Mouse (Mus musculus) spleen, postnatal 4 days (tissue): ENCODE results near the gene Krt20.

Source experiments
- DNase-seq, 2 experiments: peaks; one replicate each; pipeline ENCODE4 v3.0.0; 2022; ENCODE audit warnings: low spot score in 2 of 2

Krt20 gene

DNA sequence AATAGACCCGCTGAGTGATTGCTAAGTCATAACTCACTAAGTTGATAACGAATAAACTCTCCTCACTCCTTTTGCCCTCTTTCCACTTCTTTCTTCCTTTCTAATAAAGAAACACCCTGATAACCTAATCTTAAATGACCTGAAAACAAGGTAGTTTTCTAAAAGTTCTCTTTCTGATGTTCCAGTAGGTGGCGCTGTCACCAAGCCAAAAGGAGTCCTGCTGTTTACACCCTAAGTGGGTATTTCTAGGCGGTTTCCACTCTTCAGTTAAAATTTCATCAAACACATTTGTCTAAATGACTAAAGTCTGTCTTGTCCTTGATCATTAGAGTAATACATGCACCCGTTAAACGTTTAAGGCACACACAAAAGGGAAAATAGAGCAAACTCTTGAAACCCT, 24.7 kb downstream of the Krt20 start:
- DNase-seq = no peak

DNA sequence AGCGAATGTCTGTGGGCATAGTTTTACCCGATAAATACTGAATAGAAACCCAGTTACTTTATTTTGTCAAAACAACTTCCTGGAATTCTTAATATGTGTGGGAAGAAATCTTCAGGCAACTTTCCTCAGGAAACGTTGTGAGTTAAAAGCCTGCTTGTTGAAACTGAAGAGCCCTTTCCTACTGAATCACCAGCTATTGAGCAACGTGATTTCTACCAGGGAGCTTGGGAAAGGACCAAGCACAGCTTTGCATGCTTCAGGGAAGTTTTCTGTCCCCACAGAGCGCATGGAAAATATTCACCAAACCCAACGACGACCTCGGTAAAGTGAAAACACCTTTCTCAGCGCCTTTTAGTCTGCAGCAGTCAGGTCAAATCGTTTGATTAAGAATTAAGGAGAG, 31.8 kb downstream of the Krt20 start:
- DNase-seq = no peak

DNA sequence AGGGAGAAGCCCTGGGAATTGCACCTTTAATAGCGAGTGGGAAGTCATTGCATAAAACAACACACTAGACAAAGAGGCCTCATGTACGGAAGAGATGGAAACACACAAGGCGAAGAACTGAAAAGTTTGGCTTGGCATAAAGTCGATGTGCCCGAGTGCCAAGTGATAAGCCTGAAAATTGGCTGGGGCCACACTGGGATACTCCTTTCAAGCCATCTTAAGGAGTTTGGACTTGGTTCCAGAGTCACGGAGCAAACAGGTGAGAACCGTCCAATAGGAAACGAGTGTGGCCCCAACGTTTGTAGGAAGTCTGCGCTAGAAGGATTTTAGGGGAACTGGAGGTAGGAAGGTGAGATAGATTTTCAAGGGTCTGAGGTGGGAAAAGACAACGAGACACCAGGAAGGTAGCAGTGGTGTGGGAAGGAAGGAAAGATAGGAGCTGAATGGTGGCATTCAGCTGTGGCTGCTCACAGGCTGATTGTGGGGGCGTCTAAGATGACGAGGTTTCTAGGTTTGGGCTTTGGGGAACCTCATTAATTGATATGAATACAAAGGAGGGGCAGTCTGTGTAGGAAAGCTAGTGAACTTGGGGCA, 37.9 kb downstream of the Krt20 start:
- no peak for DNase-seq

DNA sequence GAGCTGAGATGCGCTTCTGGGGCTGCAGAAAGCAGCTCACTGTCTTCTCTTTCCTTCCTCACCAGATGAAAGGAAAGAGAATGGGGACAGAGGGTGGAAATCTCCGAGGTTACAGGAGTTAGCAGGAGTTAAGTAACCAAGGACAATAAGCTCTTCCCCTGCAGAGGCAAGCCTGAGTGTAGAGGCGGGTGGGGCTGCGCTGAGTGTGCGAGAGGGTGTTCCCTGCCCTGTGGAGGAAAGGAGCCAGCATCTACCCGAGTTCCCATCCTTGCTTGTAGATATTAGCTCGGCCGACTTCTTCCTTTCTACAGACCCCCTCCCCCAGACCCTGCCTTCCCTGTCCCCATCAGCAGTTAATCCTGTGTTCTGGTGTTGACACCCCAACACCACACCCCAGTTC, 39.1 kb downstream of the Krt20 start:
- no peak for DNase-seq

DNA sequence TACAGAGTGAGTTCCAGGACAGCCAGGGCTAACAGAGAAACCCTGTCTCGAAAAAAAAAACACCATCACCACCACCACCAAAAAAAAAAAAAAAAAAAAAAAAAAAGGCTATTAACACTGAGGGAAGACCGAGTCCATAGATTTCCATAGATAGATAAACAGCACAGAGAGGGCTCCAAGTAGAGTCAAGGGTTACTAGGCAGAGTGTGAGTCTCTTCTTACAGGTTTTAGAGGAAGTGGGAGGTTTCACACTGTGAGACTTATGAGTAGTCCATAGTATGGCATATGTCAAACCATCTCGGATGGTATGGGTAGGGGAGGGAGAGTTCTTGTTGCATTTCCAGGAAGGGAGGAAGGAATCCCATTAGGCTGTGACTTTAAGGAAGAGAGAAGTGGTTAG, 39.9 kb downstream of the Krt20 start:
- DNase-seq = no peak

DNA sequence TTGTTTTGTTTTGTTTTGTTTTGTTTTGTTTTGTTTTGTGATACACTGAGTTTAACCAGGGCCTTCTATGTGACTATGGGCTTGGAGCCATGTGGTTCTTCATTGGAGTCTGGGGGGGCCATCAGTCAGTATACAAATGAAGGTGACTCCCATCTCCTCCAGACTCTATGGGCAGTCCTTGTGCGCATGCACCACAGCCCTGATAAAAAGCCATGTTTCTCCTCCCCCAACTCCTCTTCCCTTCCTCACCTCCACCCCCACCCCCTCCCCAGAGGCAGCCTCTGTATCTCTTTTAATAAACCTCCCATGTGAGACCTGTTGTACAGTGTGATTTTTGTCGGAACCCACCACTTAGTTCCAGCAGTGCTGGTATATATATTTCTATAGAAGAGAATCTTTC, 41.3 kb downstream of the Krt20 start:
- DNase-seq = no peak

DNA sequence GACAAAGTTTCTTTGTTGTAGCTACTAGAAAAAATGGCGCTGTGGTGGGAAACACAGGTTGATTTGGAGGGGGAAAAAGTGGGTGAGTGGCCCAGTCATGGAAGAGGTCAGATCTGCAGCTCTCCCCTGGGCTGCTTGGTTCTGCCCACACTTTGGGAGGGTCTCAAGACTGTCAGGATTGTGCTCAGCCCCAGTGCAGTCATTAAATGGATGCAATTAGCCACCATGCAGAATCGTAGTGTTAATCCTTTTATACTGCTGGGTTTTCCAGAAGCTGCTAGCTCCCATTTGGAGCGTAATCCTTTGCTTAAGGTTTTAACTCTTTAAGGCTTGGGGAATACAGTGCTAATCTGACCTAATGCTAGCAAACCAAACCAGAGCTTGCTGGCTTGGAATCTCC, 41.9 kb downstream of the Krt20 start:
- DNase-seq = no peak

DNA sequence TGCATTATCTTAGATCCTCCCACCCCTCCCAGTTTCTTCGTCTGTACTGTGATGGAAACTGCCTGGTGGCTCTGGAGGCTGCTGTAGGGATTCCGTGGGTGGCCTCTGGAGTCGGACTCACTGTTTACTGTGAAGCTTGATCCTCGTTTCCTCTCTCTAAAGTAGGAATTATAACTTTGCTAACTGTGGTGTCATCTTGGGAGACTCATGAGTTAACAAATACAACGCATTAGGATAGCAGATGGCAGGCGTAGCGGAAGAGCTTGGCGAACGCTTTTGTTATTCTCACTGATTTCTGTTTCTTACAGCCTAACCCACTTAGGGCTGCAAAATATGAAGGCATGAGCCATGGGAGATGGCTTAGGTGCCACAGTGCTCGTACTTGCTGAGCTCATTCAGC, 45.5 kb downstream of the Krt20 start:
- DNase-seq = no peak

DNA sequence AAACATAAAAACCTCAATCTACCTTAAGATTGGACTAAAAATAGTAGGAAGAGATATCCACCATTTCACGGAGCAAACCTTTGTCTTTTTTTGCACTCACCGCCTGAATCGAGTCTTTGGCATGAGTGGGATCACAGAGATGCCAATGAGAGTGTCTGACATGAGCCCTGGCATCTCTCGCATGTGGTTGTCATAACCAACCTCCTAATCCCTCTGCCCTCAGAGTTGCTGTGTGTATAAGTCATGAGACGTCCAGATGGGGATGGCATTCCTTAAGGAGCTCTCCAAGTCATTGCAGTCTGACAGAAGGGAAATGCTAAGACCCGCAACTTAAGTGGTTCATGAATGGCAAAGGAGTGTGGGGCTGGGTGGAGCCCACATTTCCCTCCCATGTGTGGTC, 46.6 kb downstream of the Krt20 start:
- no peak for DNase-seq

DNA sequence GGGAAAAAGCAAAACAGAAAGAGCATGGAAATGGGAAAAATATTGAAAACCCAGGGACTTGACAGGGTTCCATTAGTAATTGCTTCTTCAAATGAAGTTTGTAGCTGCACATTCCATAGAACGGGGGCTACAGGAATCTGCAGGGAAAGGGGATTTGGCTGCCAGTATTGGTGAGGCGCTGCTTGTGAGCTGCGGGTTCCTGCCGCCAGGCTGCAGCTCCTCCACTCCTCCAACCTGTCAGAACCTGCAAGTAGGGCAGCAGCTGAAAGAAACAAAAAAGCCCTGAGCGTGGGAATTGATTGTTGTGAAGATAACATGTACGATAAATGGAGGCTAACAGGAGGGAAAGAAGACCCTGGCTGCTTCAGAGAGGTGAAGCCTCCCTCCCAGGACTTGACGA, 47.1 kb downstream of the Krt20 start:
- no peak for DNase-seq

DNA sequence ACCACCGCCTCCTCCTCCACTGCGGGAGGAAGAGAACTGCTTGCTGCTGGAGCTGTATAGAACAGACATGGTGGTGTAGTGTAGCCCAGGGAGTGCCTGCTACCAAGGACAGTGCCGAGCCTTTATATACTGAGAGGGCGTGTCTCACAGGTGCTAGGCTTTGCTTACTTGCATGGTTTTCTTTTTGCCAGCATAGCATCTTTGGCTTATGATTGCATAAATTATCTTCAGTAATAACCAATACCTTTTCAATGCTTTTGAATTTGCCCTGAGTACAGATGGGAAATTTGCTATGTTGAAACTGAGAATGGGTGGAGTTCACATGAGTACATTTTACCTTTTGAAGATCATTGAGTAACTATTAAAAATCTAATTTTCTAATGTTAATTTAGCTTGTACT, 48.7 kb downstream of the Krt20 start, which contains the start of gene Krt10:
Gene Krt10, minus strand, starts transcription at position 101 of the 400 bp plus-strand sequence.
- no peak for DNase-seq

DNA sequence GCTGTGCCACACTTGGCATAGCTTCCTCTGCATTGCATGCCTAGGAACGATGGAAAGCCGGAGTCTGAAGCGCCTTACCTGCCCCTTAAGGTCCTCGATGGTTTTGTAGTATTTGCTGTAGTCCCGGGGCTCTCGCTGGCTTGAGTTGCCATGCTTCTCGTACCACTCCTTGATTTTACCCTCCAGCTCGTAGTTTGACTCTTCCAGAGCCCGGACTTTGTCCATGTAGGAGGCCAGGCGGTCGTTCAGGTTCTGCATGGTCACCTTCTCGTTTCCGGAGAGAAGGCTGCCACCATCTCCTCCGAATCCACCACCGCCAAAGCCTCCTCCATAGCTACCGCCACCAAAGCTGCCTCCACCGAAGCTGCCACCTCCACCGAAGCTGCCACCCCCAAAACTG, 49.3 kb downstream of the Krt20 start:
- DNase-seq = no peak

DNA sequence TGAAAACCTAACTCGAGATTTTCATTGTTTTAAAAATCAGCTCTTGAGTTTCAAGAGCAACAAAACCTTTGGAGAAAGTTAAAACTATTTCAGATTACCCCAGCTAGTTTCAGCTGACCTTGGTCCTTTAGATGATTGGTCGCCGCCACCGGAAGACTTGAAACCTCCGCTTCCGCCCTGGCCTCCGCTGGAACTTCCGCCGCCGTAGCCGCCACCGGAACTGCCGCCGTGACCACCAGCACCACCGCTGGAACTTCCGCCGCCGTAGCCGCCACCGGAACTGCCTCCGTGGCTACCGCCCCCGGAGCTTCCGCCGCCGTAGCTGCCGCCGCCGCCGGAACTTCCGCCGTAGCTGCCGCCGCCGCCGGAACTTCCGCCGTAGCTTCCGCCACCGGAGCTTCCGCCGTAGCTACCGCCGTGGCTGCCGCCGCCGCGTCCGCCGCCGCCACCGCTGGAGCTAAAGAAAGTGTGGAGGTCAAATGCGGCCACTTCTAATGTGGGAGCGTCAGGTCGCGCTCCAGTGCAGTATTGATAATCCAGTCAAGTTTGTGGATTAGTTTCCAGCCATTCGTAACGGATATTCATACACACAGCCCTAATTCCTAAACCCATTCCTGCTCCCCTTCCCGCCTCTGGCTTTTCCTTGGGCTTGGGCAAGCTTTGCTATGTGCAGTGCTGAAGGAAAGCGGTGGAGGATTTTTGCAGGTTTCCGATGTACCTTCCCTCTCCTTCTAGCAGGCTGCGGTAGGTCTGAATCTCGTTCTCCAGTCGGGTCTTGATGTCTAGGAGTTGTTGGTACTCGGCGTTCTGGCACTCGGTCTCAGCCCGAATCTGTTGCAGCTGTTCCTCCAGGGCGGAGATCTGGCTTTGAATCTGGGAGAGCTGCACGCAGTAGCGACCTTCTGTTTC, 51.9 kb downstream of the Krt20 start:
- DNase-seq = peak; percentile 76 to 88

DNA sequence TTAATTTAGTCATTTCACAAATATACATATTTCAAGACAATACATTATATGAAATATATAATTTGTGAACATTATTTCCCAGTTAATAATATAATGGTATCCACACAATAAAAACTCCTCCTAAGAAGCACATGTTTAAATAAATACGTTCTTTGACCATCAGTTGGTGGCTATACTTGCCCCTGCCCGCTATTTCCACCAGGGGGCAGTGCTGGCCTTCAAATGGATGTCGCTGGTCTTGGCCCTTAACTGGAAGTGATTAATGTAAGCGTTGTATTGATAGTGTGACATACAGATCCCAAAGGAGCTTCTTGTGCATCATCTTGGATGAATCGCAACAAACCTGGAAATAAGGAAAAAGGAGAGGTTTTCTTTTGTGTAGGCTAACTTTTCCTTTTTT, 58.4 kb downstream of the Krt20 start:
- DNase-seq = peak; percentile 58 to 81
